Mouse (Mus musculus) adrenal gland, postnatal 4 days (tissue): Measurements from ENCODE around the gene Ltbp1. TPM values are rescaled to one million over a fixed set of nuclear protein-coding genes. Genes with fewer than 3 reads are reported as not detected.

ENCODE experiments used
- DNase-seq, 2 experiments: peaks; one replicate each; pipeline ENCODE4 v3.0.0; 2021 to 2022; ENCODE audit warnings: low spot score in 2 of 2, mixed read lengths in 2 of 2
- total RNA-seq, 2 experiments: library from RNA; stranded (reverse); gene quantifications; 2 replicates each; pipeline ENCODE4 v1.2.3; 2021

The Ltbp1 gene
- total RNA-seq, 2 experiments from 2014 or later: 26.8 to 39.2 TPM

DNA sequence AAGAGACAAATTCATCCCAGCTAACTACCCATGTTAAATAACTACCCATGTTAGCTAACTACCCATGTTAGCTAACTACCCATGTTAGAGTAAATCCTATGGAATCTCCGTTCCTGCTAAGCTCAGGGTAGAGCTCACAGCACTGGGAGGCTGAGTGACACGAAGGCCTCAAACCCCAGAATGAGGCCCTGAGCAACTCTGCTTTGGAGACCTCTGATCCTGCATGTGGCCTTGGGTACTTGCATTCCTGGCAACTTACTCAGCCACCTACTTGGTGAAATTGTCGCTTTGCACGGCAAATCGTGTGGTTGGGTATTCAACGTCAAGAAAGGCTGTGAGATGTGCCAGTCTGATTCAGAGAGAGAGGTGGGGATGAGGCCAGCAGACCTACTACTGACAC is 50.6 kb downstream of the Ltbp1 start:
- no peak for DNase-seq

- DNase-seq: no peak
Observed at GRCm38 (mm10) chr17:75056631-75057030, 51.3 kb downstream of the Ltbp1 start.

- DNase-seq: no peak
Observed at GRCm38 (mm10) chr17:75066340-75066739, 61.0 kb downstream of the Ltbp1 start.

- DNase-seq: no peak
Observed at GRCm38 (mm10) chr17:75067314-75067713, 61.9 kb downstream of the Ltbp1 start.

DNA sequence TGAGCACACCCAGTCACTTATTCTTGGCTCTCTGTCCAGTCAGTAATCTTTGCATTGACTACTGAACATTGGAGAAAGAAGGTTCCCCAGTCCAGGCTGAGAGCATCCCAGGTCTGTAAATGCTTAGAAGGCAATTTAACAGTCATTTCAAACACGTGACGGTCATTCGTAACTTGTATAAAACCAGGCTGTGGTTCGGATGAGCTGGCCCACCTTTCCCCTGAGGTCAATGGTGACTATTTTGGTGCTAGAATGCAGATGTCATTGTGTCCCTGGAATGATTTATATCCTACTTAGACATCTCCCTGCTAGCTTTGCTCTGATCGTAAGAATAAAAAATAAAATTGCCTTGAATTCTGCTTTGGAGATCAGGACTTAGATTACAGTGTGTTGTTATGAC is 63.9 kb downstream of the Ltbp1 start:
- DNase-seq: no peak

DNA sequence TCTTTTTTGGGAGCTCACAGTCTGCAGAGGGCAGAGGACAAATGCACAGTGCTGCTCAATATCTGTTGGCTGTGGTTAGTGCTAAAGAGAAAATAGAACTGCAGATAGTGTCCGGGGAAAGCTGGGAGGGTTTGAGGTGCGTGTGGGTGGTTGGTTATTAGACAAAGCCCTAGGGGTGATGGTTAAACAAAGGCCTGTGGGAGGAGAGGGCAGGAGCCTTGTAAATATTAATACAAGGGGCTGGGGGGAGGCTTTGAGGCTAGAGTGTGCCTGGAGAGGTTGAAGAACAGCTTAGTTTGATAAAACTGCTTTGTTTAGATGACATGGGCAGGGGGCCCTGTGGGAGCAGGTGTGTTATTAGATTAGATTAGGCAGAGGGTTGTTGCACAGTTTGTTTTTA is 65.8 kb downstream of the Ltbp1 start:
- DNase-seq: no peak

DNA sequence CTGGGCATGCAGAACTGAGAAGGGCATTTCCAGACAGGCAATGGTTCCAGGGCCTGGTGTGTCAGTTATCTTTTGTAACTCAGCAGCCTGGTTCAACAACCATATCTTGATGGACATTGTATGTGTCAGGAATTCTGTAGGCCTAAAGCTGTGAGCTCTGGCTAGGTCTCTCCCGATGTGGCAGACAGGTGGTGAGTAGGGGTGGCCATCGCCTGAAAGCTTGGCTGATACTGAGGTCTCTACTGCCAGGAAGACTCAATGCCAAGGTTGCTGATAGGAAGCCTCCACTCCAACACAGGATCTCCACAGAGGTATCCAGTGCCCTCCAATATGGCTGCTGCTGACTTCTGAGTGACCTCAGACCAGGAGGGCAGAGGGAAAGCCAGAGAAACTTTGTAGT is 66.4 kb downstream of the Ltbp1 start:
- DNase-seq: no peak

DNA sequence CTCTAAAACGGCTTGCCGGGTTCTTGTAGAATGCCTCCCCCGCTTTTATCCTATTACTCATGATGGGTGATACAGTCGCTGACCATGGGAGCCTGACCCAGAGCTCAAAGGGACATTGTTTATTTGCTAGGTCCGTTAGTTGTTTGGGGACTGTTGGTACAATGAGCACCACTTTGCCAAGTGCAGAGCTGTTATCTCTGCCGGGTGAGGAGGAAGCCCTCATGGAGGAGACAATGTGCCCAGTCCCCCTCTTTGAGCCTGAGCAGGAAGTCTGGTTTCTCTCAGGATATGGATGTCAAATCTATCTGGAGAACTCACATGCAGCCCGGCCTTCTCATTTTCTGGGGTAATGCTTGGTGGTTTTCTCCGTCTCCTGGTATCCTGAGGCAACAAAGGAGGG is 68.5 kb downstream of the Ltbp1 start:
- no peak for DNase-seq

GRCm38 (mm10) chr17:75074978-75075699 is 69.8 kb downstream of the Ltbp1 start:
- no peak for DNase-seq

- DNase-seq: no peak
Observed at GRCm38 (mm10) chr17:75081401-75081800, 76.0 kb downstream of the Ltbp1 start.

DNA sequence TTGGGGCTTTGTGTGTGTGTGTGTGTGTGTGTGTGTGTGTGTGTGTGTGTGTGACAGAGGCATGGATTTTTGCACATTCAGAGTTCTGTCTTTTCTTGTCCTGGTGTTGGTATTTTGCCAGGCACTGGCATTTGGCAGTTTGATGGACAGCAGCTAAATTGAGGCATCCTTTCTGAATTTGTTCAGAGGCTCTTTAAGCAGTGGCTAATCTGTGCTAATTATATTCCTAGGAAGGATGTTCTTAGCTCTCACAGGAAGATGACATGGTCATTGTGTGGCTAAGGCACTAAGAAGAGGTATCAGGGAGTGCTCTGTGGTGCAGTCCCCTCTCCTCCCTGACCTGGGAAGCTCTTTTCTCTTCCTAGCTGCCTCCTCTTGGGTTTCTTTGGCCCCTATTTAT is 77.1 kb downstream of the Ltbp1 start:
- DNase-seq: no peak

- DNase-seq: no peak
Observed at GRCm38 (mm10) chr17:75087296-75087941, 82.1 kb downstream of the Ltbp1 start.

GRCm38 (mm10) chr17:75088232-75088631 is 82.9 kb downstream of the Ltbp1 start:
- no peak for DNase-seq

DNA sequence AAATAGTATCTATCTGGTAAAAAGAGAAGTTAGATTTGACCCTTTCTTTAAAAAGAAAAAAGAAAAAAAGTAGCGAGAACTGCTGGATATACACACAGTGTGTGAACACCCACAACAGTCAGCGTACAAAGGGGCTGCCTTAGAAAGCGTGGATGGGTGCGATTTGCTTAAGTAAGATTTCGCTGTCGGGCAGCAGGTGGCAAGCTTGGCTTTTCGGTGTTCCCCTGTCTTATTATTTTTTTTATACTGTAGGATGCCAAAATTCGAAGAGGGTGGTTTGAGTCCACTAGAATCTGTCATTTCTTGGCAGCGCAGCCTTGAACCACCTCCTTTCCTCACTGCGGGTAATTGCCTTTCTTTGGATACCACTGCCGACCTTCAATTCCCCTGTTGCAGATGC is 83.4 kb downstream of the Ltbp1 start:
- no peak for DNase-seq

DNA sequence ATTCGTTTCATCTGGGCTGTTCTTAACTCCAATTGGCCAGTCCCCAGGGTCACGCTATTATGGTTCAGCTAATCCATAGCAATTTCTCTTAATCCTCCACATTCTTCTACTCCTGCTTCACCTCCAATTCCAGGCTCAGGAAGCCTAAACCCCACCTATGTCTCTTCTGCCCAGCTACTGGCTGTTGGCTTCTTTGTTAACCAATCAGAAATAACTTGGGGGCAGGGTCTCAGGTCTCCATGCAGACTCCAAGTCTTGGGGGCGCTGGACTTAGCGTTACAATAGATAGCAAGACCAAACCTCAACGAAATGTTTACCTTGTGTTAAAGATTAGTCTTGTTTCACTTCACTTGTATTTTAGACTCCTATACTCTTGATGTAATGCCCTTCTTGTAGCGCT is 85.2 kb downstream of the Ltbp1 start:
- no peak for DNase-seq

DNA sequence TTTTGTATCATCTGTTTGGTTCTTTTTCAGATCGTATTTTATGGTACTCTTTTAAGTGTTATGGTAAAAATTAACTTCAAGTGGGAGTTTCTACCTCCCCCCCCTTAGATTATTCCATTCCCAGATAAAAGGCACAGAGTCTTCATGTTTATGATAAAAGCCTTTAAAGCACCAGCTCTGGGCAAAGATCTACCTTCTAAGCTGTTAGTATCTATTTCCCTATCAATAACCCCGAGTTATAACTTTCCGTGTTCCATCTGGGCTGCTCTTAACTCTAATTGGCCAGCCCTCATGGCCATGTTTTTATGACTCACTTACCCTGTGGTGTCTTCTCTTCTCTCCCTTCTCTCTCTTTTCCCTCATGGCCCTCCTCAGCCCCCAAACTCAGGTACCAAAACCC is 88.2 kb downstream of the Ltbp1 start:
- DNase-seq: no peak

- DNase-seq: no peak
Observed at GRCm38 (mm10) chr17:75094591-75094990, 89.2 kb downstream of the Ltbp1 start.

DNA sequence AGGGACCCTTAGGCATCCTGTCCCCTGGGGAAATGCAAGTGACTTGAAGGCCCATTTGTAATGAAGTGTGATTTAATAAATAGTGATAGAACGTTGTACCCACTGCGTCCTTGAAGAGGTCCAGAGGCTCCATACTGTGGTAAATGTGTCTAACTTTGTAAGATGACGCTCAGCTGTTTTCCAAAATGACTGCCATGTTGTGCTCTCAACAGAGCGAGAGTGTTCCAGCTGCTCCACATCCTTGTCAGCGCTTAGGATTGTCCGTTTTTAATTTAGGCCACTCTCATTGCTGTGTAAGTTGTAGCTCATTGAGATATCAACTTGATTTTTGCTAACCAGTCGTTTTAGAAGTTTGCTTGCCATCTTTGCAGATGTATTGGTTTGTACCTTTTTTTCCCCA is 91.4 kb downstream of the Ltbp1 start:
- DNase-seq: no peak

GRCm38 (mm10) chr17:75097367-75097766 is 92.0 kb downstream of the Ltbp1 start:
- no peak for DNase-seq

DNA sequence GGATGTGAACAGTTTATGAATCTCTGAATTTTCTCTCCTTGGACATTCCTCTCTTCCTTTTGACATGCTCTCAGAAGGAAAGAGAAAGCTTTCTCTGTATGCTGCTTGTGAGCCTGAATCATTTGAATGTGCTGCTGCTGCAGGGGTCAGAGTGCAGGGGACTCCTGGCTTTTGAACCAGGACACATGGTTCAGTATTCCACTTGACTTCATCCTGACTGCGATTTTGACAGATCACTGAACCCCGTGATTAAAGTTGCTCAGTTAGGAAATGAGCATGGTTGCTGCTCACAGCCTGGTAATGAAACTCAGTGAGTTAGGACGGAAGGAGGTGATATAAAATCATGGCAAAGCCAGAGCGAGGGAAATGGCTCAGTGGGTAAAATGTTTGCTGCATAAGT is 95.8 kb downstream of the Ltbp1 start:
- no peak for DNase-seq

DNA sequence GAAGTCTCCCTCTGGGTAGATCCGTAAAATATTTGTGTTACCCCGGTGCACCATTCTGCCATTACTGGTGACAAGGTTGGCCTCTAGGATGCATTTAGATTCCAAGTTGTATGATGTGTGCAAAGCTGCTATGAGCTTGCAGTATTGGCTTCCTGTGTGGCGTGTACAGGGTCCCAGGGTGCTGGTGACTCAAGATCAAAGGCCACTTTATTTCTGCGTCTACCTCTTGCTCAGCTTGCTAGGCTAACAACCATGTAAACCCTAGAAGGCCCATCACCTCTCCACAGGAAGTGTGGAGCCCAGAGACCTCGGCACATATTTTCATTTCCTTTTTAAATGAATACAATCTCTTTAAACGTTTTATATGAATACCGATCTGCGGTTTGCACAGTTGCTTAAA is 96.6 kb downstream of the Ltbp1 start:
- DNase-seq: no peak

DNA sequence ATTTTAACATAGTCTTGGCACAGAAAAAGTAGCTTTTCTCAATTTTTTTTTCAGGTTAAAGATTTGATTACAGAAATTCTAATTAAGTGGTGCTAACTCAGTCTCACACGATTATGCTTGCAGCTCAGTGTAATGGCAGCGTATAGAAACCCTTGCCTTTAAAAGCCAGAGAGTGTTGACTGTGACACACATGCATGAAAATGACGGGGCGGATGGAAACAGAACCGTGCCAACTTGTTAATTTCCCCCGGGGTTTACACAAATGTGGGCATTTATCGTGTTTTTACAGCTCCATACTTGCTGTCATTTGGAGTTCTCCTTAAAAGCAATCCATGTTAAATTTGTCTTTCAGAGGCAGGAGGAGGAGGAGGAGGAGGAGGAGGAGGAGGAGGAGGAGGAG is 102.0 kb downstream of the Ltbp1 start:
- DNase-seq: no peak

DNA sequence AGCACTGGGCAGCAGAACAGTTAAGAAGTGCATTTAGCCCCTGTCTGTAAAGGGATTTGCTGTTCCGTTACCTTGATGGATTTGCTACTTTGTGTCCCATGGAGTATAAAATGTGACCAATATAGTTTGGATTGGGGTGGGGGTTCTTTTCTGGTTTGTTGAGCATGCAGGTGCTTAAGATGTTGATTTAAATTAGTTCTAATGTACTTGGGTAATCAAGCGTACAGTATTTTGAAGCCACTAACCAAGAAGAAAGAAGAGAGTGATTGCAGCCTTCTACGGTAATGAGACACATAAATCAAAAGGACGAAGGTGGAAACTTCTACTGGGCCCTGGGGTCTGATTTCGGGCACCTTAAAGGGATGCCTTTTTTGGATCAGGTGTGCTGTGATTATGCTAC is 102.5 kb downstream of the Ltbp1 start:
- DNase-seq: no peak
